Mouse (Mus musculus) erythroid progenitor cell, adult 5-6 weeks (primary cell): ENCODE measurements around the gene Tead4. TPM values are rescaled to one million over a fixed set of nuclear protein-coding genes. Genes with fewer than 3 reads are reported as not detected.

Experiments
- ATAC-seq: replicated peaks from 2 replicates; pipeline ENCODE4 v1.8.0; 2016; ENCODE audit warnings: moderate number of reproducible peaks, mild to moderate bottlenecking, moderate TSS enrichment, inconsistent platforms; ENCODE audit not compliant: poor library complexity, low FRiP score, severe bottlenecking
- total RNA-seq, 2 experiments: library from RNA; stranded (forward) in 1 of 2; stranded (reverse) in 1 of 2; fragments of 150-400 nt in 1 of 2; fragments of 186-747, 209-891 nt in 1 of 2; gene quantifications; 2 replicates each; pipeline versions ENCODE4 v1.2.3 to v1.2.4; 2015 to 2017; ENCODE audit warnings: low replicate concordance in 2 of 2

The Tead4 gene
- total RNA-seq, 2 experiments from 2014 or later, result not detected

- ATAC-seq, result no peak
Observed at GRCm38 (mm10) chr6:128295876-128296749, 4.5 kb downstream of the Tead4 start.

GRCm38 (mm10) chr6:128291284-128291683, 9.3 kb downstream of the Tead4 start:
- ATAC-seq, result no peak

- no peak for ATAC-seq
Observed at GRCm38 (mm10) chr6:128288681-128289080, 11.9 kb downstream of the Tead4 start.

- no peak for ATAC-seq
Observed at GRCm38 (mm10) chr6:128285792-128286430, 14.7 kb downstream of the Tead4 start.

GRCm38 (mm10) chr6:128282126-128282525, 18.5 kb downstream of the Tead4 start:
- no peak for ATAC-seq

- ATAC-seq, result no peak
Observed at GRCm38 (mm10) chr6:128280472-128281145, 20.0 kb downstream of the Tead4 start.

- no peak for ATAC-seq
Observed at GRCm38 (mm10) chr6:128279608-128280007, 21.0 kb downstream of the Tead4 start.

- ATAC-seq, result no peak
Observed at GRCm38 (mm10) chr6:128279099-128279498, 21.5 kb downstream of the Tead4 start.

GRCm38 (mm10) chr6:128277132-128278085, 23.2 kb downstream of the Tead4 start:
- no peak for ATAC-seq

- ATAC-seq, result no peak
Observed at GRCm38 (mm10) chr6:128276349-128276748, 24.3 kb downstream of the Tead4 start.

GRCm38 (mm10) chr6:128275506-128276064, 25.0 kb downstream of the Tead4 start:
- ATAC-seq, result no peak

- no peak for ATAC-seq
Observed at GRCm38 (mm10) chr6:128273507-128273906, 27.1 kb downstream of the Tead4 start.

GRCm38 (mm10) chr6:128272754-128273153, 27.9 kb downstream of the Tead4 start:
- no peak for ATAC-seq

GRCm38 (mm10) chr6:128269850-128270249, 30.8 kb downstream of the Tead4 start:
- no peak for ATAC-seq

- no peak for ATAC-seq
Observed at GRCm38 (mm10) chr6:128264870-128265526, 35.6 kb downstream of the Tead4 start.

- ATAC-seq, result no peak
Observed at GRCm38 (mm10) chr6:128261486-128261885, 39.1 kb downstream of the Tead4 start.

- no peak for ATAC-seq
Observed at GRCm38 (mm10) chr6:128259252-128259651, 41.4 kb downstream of the Tead4 start.

- no peak for ATAC-seq
Observed at GRCm38 (mm10) chr6:128255941-128256340, 44.7 kb downstream of the Tead4 start.

- ATAC-seq, result no peak
Observed at GRCm38 (mm10) chr6:128255292-128255691, 45.3 kb downstream of the Tead4 start.
